Comparison of ENCODE assay signal across 8 mouse cellular contexts in genomic region chr7:133123244-133123998, GRCm38 (mm10). TPM values are rescaled to one million over a fixed set of nuclear protein-coding genes. Genes with fewer than 3 reads are reported as not detected.
DNase-seq lines count a peak whose midpoint lies in the region; ATAC-seq lines count a peak whose summit lies in the region.

Gene Fgfr2 (minus strand): TSS chr7:133123350.

- H3K9me3 ChIP-seq in forebrain, embryonic 14.5 days (replicated peaks; ENCODE audit: control insufficient read depth, low read length): no peaks in the 10 kb centered on the region
- no peaks in the 10 kb centered on the region for H3K9me3 ChIP-seq in lung, embryonic 15.5 days

- no peaks in the 10 kb centered on the region for H3K36me3 ChIP-seq in forebrain, embryonic 14.5 days (ENCODE audit: control insufficient read depth, insufficient read depth, low read length)
- no peaks in the 10 kb centered on the region for H3K36me3 ChIP-seq in lung, embryonic 15.5 days

- peak within 1 kb of the TSS; percentile 98 for H3K27ac ChIP-seq in forebrain, embryonic 14.5 days (ENCODE audit: low read depth, low read length)
- H3K27ac ChIP-seq in lung, embryonic 15.5 days: peak within 1 kb of the TSS; percentile 99

- intact Hi-C loops in heart, postnatal 36 days (cut with DNase I): loop anchor here (2.0 to 10.0 kb wide), 7 partner anchors 36 to 514 kb away; partner anchors contain the start of genes Abraxas2, Edrf1, Eef1akmt2 and Zranb1

- peaks cover 9% of the 10 kb centered on the region for H3K4me1 ChIP-seq in forebrain, embryonic 14.5 days (ENCODE audit: control insufficient read depth, insufficient read depth, low read length)
- peaks cover 32% of the 10 kb centered on the region for H3K4me1 ChIP-seq in lung, embryonic 15.5 days

- peak within 1 kb of the TSS; percentile 70 for H3K4me2 ChIP-seq in forebrain, embryonic 14.5 days (ENCODE audit: low read length)
- peak within 1 kb of the TSS; percentile 93 for H3K4me2 ChIP-seq in lung, embryonic 15.5 days

- peak; percentile 91 for DNase-seq in MEL-GATA-1-ER (ENCODE audit: extremely low read depth, low read depth)
- peak; percentile 45 for DNase-seq in brain, embryonic 18.5 days (ENCODE audit: low read depth, low spot score)
- peak; percentile 82 for DNase-seq in forebrain, embryonic 14.5 days (ENCODE audit: low spot score)
- DNase-seq in heart, postnatal 36 days: peak; percentile 60 to 82
- DNase-seq in layer of hippocampus, adult 8-10 months (ENCODE audit: low spot score in 2 of 2): peak in 1 of 2 experiments; percentile 30
- DNase-seq in ovary, postnatal 10 days (ENCODE audit: low spot score): peak; percentile 53

- H3K4me3 ChIP-seq in forebrain, embryonic 14.5 days (ENCODE audit: low read depth, low read length): peak within 1 kb of the TSS; percentile 88
- H3K4me3 ChIP-seq in lung, embryonic 15.5 days: peak within 1 kb of the TSS; percentile 94

- ATAC-seq in forebrain, embryonic 14.5 days: peak; percentile 71
- ATAC-seq in lung, embryonic 15.5 days (ENCODE audit: borderline replicate concordance, extremely low read depth, low FRiP score, low TSS enrichment): peak; percentile 73
- no peak for ATAC-seq in inflammation-experienced regulatory T-cells, adult 6 months

- WGBS in forebrain, embryonic 14.5 days: under 1% methylated on average over 27 of the region's 53 CpGs
- WGBS in lung, embryonic 15.5 days: under 1% methylated on average over 26 of the region's 53 CpGs

- H3K9ac ChIP-seq in forebrain, embryonic 14.5 days (ENCODE audit: low read length): peak within 1 kb of the TSS; percentile 97
- peak within 1 kb of the TSS; percentile 98 for H3K9ac ChIP-seq in lung, embryonic 15.5 days

- 0 out of 2 replicates have a peak, but pooled peaks cover 5% of the 10 kb centered on the region for H3K27me3 ChIP-seq in forebrain, embryonic 14.5 days (replicated peaks; ENCODE audit: control insufficient read depth, insufficient read depth, low read length)
- H3K27me3 ChIP-seq in lung, embryonic 15.5 days: no peaks in the 10 kb centered on the region

RNA-seq across cellular contexts. Expression of gene Fgfr2, which starts in this region (rescaled TPM):
- polyA plus RNA-seq in forebrain, embryonic 14.5 days (2014; fragmentation: Nextera tagmentation; extraction: Ambion mirVana): 35.9 and 39.8 TPM in 2 replicates
- 1 to 10 TPM; 1.5 to 1.7 TPM for total RNA-seq in heart, postnatal 36 days (2021)
- 10 to 100 TPM; 60.7 to 72.9 (median 65.8) TPM for total RNA-seq in layer of hippocampus, adult 8-10 months (2022)
- polyA plus RNA-seq in lung, embryonic 15.5 days (2015; fragmentation: Nextera tagmentation; extraction: Ambion mirVana): 149 and 160 TPM in 2 replicates
- polyA plus RNA-seq in inflammation-experienced regulatory T-cells, adult 6 months (2017; shearing (Covaris generic)): under 1 TPM in 1 of 3 experiments, not detected in 2; 0.27 TPM

Comparison
In these comparisons a context has a peak if more than half of its experiments do, and no peak if none do; other contexts are left out.
1. RNA of gene Fgfr2 (total RNA-seq): 60.7 to 72.9 TPM in layer of hippocampus, adult 8-10 months; 1.5 to 1.7 TPM in heart, postnatal 36 days; every median in the first group is over 10 times any median in the second.
2. RNA of gene Fgfr2 (polyA plus RNA-seq): 149 to 160 TPM in lung, embryonic 15.5 days and 35.9 to 39.8 TPM in forebrain, embryonic 14.5 days; 0.27 TPM in inflammation-experienced regulatory T-cells, adult 6 months; every median in the first group is over 10 times any median in the second.